Mouse (Mus musculus): ENCODE results near the gene Drc3. TPM values are rescaled to one million over a fixed set of nuclear protein-coding genes. Genes with fewer than 3 reads are reported as not detected.

Gene Drc3
- polyA plus RNA-seq, 1 experiment from 2014 or later: 2.4 TPM

DNA sequence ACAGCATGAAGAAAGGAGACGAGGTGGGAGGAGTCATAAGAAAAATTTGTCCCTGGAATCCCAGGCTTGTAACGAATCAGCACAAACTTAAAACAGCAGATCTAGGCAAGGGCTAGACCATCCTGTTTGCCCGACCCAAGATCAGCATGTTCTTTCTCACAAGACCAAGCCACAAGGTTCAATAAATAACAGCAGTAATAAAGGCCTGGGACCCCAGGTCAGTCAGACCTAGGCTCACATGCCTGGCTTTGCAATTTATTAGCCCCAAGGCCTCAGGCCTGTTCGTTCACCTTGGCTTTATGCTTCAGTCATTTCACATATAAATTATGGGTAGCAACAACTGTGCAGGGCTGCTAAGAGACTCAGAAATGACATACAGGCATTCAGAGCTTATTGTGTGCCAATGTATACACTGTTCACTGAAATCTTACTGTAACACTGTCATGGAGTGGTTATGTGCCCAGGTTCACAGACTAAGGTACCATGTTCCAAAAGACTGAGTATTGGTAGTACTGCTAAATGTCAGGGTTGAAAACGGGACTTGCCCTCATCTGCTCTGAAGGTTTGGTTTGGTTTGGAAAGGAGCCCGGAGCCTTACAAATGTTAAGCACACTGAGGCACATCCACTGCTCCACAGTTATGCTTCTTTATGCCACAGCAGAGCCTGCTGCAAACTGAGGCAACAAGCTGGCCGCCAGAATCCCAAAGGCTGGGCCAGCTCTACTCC, 35.6 kb upstream of the Drc3 start:
- 71% methylated on average over 7 of the region's 7 CpGs for WGBS
- H3K27ac ChIP-seq (replicated peaks): no peak overlapping the region
- no peaks in the 10 kb centered on the region for H3K36me3 ChIP-seq
- H3K9ac ChIP-seq: 0 out of 2 replicates have a peak overlapping the region, but pooled peaks have one; percentile 10
- H3K4me3 ChIP-seq: no peak overlapping the region
- peaks cover 73% of the 10 kb centered on the region for H3K4me1 ChIP-seq
- no peaks in the 10 kb centered on the region for H3K9me3 ChIP-seq
- ATAC-seq (ENCODE audit: extremely low read depth, insufficient number of reproducible peaks, low FRiP score, low TSS enrichment): no peak
- H3K4me2 ChIP-seq: no peak overlapping the region
- H3K27me3 ChIP-seq (replicated peaks): no peaks in the 10 kb centered on the region

DNA sequence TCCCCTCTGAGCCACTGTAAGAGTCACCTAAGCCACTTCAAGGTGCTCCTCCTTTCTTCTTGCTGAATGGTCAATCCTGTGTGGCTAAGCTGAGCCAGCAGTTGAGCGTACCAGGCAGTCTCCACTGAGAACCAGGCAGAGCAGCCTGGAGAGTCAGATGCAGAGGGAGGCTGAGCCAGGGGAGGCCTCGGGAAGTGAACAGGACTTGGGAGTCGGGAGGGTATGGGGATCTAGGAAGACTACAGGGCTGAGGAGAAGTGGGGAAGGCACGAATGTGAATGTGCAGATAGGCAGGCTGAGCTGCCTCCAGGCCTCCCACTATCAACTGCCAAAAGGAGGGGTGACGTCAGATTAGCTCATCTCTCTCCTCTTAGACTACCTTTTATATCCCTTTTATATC, 34.4 kb upstream of the Drc3 start:
- Histone ChIP-seq H3K4me1 (peaks cover 67% of the 10 kb centered on the region), H3K9ac (peak overlapping the region; percentile 24; the same call in 1 of the 2 replicates), H3K4me3 (no peak overlapping the region), H3K27ac (replicated peaks) (no peak overlapping the region), H3K36me3 (no peaks in the 10 kb centered on the region), H3K27me3 (replicated peaks) (no peaks in the 10 kb centered on the region), H3K4me2 (no peak overlapping the region), H3K9me3 (no peaks in the 10 kb centered on the region)
- 40% methylated on average over 5 of the region's 5 CpGs for WGBS
- ATAC-seq (ENCODE audit: extremely low read depth, insufficient number of reproducible peaks, low FRiP score, low TSS enrichment): no peak

DNA sequence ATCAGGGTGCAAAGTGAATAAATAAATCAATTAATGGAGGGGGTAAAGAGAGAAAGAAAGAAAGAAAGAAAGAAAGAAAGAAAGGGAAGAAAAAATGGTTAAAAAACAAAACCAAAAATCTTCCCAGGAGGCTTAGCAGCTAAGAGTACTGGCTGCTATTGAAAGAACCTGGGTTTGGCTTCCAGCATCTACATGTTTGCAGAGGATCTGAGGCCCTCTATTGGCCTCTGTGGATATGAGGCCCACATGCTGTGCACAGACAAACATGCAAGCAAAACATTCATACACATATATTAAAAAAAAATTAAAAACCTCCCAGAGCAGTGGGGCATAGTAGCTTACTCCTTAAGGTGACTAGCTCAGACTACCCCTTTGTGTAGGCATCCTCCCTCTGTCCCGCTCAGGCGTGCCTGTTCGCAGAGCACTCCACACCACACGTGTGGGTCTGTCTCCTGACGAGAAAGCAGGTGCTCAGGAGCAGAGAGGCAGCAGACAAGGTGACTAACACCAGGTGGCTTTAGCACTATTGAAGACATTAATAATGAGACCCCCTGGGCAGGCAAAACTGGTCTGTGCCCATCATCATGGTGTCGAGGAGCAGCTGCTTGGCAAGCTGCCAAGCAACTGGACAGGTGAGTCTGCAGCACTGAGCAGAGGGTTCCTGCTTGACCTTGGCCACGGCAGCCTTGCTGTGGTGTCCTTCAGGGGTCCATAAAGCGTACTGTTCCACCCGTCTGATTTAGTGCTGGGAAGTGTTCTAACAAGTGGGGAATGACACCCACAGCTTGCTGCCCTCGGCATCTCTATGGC, 33.7 kb upstream of the Drc3 start:
- H3K4me2 ChIP-seq: no peak overlapping the region
- H3K27me3 ChIP-seq (replicated peaks): no peaks in the 10 kb centered on the region
- H3K9ac ChIP-seq: no peak overlapping the region; the same call in 1 of the 2 replicates
- 71% methylated on average over 10 of the region's 10 CpGs for WGBS
- H3K36me3 ChIP-seq: no peaks in the 10 kb centered on the region
- H3K4me1 ChIP-seq: peaks cover 67% of the 10 kb centered on the region
- no peak overlapping the region for H3K4me3 ChIP-seq
- no peak for ATAC-seq (ENCODE audit: extremely low read depth, insufficient number of reproducible peaks, low FRiP score, low TSS enrichment)
- H3K27ac ChIP-seq (replicated peaks): no peak overlapping the region
- H3K9me3 ChIP-seq: no peaks in the 10 kb centered on the region

DNA sequence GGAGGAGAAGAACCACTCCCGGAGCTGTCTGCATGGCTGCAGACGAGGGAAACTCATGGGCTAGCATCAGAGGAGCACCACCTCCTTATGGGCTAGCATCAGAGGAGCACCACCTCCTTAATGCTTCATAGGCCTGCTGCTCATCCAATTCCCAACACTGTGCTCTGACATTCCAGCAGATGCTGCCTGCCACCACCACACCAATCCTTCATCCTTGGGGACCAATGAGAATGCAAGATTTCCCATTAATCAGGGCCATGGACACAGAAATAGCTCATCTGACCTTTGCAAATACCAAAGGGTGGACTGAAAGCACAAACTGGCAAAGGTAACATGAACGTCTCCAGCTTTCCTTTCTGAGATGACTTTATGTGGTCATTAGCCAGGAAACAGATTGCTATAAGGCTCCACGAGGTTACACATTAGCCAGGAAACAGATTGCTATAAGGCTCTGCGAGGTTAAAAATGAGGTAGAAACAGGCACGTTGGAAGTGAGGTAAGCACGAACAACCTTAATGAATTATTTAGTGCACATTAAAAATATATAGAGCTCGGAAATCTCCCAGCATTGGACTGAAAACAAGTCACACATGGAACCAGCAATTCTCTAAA, 32.6 kb upstream of the Drc3 start:
- Histone ChIP-seq H3K4me2 (no peak overlapping the region), H3K4me3 (no peak overlapping the region), H3K27ac (replicated peaks) (no peak overlapping the region), H3K36me3 (no peaks in the 10 kb centered on the region), H3K9ac (no peak overlapping the region), H3K9me3 (no peaks in the 10 kb centered on the region), H3K27me3 (replicated peaks) (no peaks in the 10 kb centered on the region), H3K4me1 (peaks cover 67% of the 10 kb centered on the region)
- WGBS: 72% methylated on average over 8 of the region's 8 CpGs
- no peak for ATAC-seq (ENCODE audit: extremely low read depth, insufficient number of reproducible peaks, low FRiP score, low TSS enrichment)

DNA sequence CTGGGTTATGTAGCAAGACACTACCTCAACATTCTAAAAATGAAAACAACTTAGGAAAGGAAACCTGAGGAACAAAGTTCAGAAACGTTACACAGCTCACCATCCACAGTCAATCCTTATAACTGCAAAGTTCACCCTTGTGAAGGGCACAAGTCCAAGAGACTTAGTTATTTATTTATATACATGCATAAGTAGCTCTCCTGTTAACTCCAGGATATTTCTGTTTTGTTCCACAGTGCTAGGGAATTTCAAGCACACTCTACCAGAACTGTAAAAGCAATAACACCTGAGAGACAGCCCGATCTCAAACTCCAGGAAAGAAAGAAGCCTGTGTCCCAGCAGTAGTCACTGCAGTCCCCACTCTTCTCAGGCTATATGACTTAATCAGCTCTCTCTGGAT, 31.7 kb upstream of the Drc3 start:
- H3K27ac ChIP-seq (replicated peaks): peak overlapping the region; percentile 51
- ATAC-seq (ENCODE audit: extremely low read depth, insufficient number of reproducible peaks, low FRiP score, low TSS enrichment): no peak
- H3K9ac ChIP-seq: 0 out of 2 replicates have a peak overlapping the region, but pooled peaks have one; percentile 47
- no peaks in the 10 kb centered on the region for H3K9me3 ChIP-seq
- H3K4me1 ChIP-seq: peaks cover 62% of the 10 kb centered on the region
- H3K27me3 ChIP-seq (replicated peaks): no peaks in the 10 kb centered on the region
- no peak overlapping the region for H3K4me2 ChIP-seq
- 47% methylated on average over 2 of the region's 2 CpGs for WGBS
- H3K4me3 ChIP-seq: no peak overlapping the region
- H3K36me3 ChIP-seq: no peaks in the 10 kb centered on the region

DNA sequence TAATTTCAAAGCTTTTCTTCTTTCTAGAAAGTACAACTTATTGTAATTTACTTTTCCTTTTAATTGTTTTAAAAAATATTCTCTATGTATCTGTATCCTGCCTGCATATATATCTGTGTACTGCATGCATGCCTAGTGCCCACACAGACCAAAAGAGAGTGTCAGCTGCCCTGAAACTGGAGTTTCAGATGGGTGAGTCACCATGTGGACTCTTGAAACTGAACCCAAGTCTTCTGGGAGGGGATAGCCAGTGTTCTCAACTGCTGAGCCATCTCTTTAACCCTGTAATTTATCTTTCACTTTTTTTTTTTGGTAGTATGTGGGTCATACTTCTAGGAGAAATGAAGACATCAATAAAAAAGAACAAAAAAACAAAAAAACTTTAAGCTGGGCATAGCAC, 29.4 kb upstream of the Drc3 start:
- Histone ChIP-seq H3K27ac (replicated peaks) (no peak overlapping the region), H3K36me3 (peaks cover 4% of the 10 kb centered on the region), H3K9me3 (no peaks in the 10 kb centered on the region), H3K4me1 (peaks cover 39% of the 10 kb centered on the region), H3K27me3 (replicated peaks) (no peaks in the 10 kb centered on the region), H3K4me3 (no peak overlapping the region), H3K9ac (no peak overlapping the region), H3K4me2 (no peak overlapping the region)
- ATAC-seq (ENCODE audit: extremely low read depth, insufficient number of reproducible peaks, low FRiP score, low TSS enrichment): no peak

DNA sequence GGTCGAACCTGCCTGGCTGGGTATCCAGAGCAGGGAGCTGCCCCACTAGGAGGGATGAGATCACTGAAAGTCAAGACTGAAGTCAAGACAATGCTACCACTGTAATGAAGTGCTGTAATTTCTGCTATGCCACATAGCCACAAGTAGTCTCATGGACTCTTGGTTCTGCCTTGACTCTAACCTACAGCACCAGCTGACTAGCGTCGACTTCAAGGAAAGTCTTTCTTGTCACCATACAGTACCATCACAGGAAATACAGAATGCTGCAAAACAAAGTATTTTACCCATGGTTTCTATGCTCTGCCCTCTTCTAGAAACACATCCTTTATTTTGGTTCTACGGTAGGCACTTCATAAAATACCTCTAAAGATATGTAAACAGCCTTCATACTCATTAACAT, 22.6 kb upstream of the Drc3 start:
- Histone ChIP-seq H3K9ac (no peak overlapping the region), H3K4me2 (no peak overlapping the region), H3K27me3 (replicated peaks) (no peaks in the 10 kb centered on the region), H3K36me3 (peaks cover 7% of the 10 kb centered on the region), H3K4me3 (no peak overlapping the region), H3K4me1 (peaks cover 9% of the 10 kb centered on the region), H3K27ac (replicated peaks) (no peak overlapping the region), H3K9me3 (no peaks in the 10 kb centered on the region)
- 80% methylated on average over 4 of the region's 4 CpGs for WGBS
- ATAC-seq (ENCODE audit: extremely low read depth, insufficient number of reproducible peaks, low FRiP score, low TSS enrichment): no peak

DNA sequence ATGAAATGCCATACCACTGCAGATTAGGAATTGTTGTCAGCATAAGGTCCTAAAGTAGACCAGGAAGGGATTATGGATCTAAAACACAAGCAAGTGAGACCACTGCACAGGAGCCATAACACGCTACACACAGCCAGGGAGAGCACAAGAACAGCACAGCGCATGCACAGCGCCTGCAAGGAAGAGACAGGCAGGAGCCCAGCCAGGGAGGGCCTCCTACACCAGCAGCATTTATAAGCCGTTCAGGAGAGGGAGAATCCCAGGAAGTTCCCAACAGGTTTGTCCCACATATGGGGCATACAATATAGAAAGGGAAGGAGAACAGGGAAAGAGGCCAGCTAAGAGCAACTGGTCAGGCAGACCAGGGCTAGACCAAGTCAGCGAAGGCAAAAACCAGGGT, 19.7 kb upstream of the Drc3 start:
- Histone ChIP-seq H3K9me3 (no peaks in the 10 kb centered on the region), H3K4me1 (peaks cover 9% of the 10 kb centered on the region), H3K4me3 (no peak overlapping the region), H3K36me3 (peaks cover 17% of the 10 kb centered on the region), H3K4me2 (no peak overlapping the region), H3K27ac (replicated peaks) (0 out of 2 replicates have a peak overlapping the region, but pooled peaks have one; percentile 56), H3K27me3 (replicated peaks) (no peaks in the 10 kb centered on the region), H3K9ac (no peak overlapping the region)
- 80% methylated on average over 5 of the region's 5 CpGs for WGBS
- no peak for ATAC-seq (ENCODE audit: extremely low read depth, insufficient number of reproducible peaks, low FRiP score, low TSS enrichment)

DNA sequence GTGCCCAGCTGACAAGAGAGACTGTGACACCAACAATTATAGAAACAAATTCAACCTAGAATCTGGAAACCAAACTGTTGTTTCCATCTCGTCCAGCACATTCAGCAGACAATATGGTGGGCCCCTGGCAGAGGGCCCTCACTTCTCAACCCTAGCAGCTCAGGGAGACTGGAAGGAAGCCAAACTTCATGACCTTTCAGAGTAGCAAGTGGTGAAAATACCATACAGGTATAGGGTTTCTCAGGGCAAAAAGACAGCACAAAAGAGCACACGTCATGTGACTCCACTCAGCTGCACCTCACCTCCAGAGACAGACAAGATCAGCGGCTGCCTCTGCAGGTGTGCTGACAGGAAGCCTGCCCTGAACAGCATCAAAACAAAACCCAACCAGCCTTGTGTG, 19.0 kb upstream of the Drc3 start:
- Histone ChIP-seq H3K4me1 (peaks cover 9% of the 10 kb centered on the region), H3K27me3 (replicated peaks) (no peaks in the 10 kb centered on the region), H3K27ac (replicated peaks) (peak overlapping the region; percentile 56), H3K4me2 (no peak overlapping the region), H3K4me3 (no peak overlapping the region), H3K9me3 (no peaks in the 10 kb centered on the region), H3K36me3 (peaks cover 11% of the 10 kb centered on the region; the same call in 1 of the 2 replicates), H3K9ac (no peak overlapping the region)
- WGBS: 64% methylated on average over 3 of the region's 3 CpGs
- no peak for ATAC-seq (ENCODE audit: extremely low read depth, insufficient number of reproducible peaks, low FRiP score, low TSS enrichment)

DNA sequence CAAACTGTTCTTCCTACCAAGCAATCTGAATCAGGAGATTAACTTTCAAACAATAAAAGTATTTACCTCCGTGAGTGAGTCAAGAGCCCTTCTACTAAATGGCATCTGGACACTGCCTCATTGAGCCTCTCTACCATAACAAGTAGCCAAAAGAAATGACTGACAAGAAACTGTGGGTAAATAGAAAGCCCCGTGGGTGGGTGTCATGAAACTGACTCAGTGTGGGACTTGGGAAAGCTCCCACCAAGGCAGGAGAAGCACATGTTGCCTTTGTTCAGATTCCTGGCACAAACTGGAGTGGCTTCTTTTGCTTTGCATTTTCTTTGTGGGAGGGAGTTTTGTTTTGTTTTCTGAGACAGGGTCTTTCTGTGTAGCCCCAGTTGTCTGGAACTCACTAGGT, 17.4 kb upstream of the Drc3 start:
- no peak overlapping the region for H3K9ac ChIP-seq
- peaks cover 14% of the 10 kb centered on the region for H3K36me3 ChIP-seq
- 77% methylated on average over 2 of the region's 2 CpGs for WGBS
- H3K27me3 ChIP-seq (replicated peaks): no peaks in the 10 kb centered on the region
- H3K4me2 ChIP-seq: no peak overlapping the region
- peaks cover 9% of the 10 kb centered on the region for H3K4me1 ChIP-seq
- ATAC-seq (ENCODE audit: extremely low read depth, insufficient number of reproducible peaks, low FRiP score, low TSS enrichment): no peak
- no peak overlapping the region for H3K27ac ChIP-seq (replicated peaks)
- no peaks in the 10 kb centered on the region for H3K9me3 ChIP-seq
- no peak overlapping the region for H3K4me3 ChIP-seq

DNA sequence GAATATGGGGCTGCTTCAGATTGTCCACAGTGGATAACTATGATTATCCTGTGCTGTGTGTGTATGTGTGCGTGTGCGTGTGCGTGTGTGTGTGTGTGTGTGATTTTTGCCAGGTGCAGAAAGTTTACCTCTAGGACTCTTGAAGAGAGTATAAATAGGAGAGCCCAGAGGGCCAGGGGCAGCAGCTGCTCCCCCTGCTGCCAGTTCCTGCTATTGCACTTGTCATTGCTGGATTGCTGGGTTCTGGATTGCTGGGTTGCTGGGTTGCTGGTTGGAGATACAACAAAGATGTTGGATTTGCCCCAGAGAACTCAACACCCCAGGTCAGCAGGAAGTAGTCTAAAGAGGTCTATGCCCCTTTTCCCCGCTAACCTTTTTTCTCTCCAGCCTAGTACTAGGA, 14.8 kb upstream of the Drc3 start:
- Histone ChIP-seq H3K9me3 (no peaks in the 10 kb centered on the region), H3K27me3 (replicated peaks) (no peaks in the 10 kb centered on the region), H3K4me1 (peaks cover 9% of the 10 kb centered on the region), H3K36me3 (peaks cover 22% of the 10 kb centered on the region), H3K27ac (replicated peaks) (no peak overlapping the region), H3K4me3 (no peak overlapping the region), H3K4me2 (no peak overlapping the region), H3K9ac (no peak overlapping the region)
- ATAC-seq (ENCODE audit: extremely low read depth, insufficient number of reproducible peaks, low FRiP score, low TSS enrichment): no peak
- WGBS: 61% methylated on average over 4 of the region's 4 CpGs
